Mouse (Mus musculus) ES-Bruce4 (cell line): ENCODE data around the gene Hist1h2ac. TPM values are rescaled to one million over a fixed set of nuclear protein-coding genes. Genes with fewer than 3 reads are reported as not detected.
A peak's percentile ranks its signal among the peaks of the same experiment; 100 is the strongest.

Experiments
- H3K27ac ChIP-seq: 2 replicates; pipeline ENCODE4 v1.5.1; 2012; ENCODE audit warnings: low read length, inconsistent platforms; ENCODE audit not compliant: insufficient read depth
- H3K27me3 ChIP-seq: 2 replicates; pipeline ENCODE4 v1.6.1; 2012; ENCODE audit warnings: mild to moderate bottlenecking, low read length, inconsistent platforms; ENCODE audit not compliant: control insufficient read depth, poor library complexity, insufficient read depth, severe bottlenecking
- H3K36me3 ChIP-seq: 2 replicates; pipeline ENCODE4 v1.6.1; 2012; ENCODE audit warnings: inconsistent platforms, mild to moderate bottlenecking, low read length, moderate library complexity; ENCODE audit not compliant: control insufficient read depth, poor library complexity, insufficient read depth, severe bottlenecking
- H3K4me1 ChIP-seq: one replicate; pipeline ENCODE4 v1.8.1; 2011; ENCODE audit warnings: low read length; ENCODE audit not compliant: control insufficient read depth, insufficient read depth
- H3K4me3 ChIP-seq: 2 replicates; pipeline ENCODE4 v1.5.1; 2011; ENCODE audit warnings: low read depth, mild to moderate bottlenecking, low read length
- H3K9ac ChIP-seq: 2 replicates; pipeline ENCODE4 v1.6.1; 2012; ENCODE audit warnings: low read depth, mild to moderate bottlenecking, inconsistent platforms; ENCODE audit not compliant: poor library complexity, severe bottlenecking
- H3K9me3 ChIP-seq: replicated peaks from 2 replicates; pipeline ENCODE4 v1.6.1; 2012; ENCODE audit warnings: mild to moderate bottlenecking, low read length, inconsistent platforms; ENCODE audit not compliant: control insufficient read depth, poor library complexity, insufficient read depth, severe bottlenecking
- CTCF ChIP-seq: IDR thresholded peaks from one replicate; pipeline ENCODE4 v1.8.1; 2011; ENCODE audit warnings: low read depth, low read length
- EP300 ChIP-seq: IDR thresholded peaks from 2 replicates; pipeline ENCODE4 v1.6.1; 2011; ENCODE audit warnings: low read depth, low read length; ENCODE audit not compliant: insufficient read depth
- POLR2A ChIP-seq: IDR thresholded peaks from one replicate; pipeline ENCODE4 v1.8.1; 2011; ENCODE audit warnings: low read length; ENCODE audit not compliant: insufficient read depth
- polyA plus RNA-seq: library from polyadenylated mRNA; stranded (reverse); fragments of >200 nt; gene quantifications from 2 replicates; pipeline ENCODE4 v1.2.4, GENCODE M21; 2011; ENCODE audit warnings: low read depth; ENCODE audit not compliant: missing spikeins, insufficient read depth, insufficient read length

Gene Hist1h2ac
- polyA plus RNA-seq, 1 experiment: 0.37 TPM

DNA sequence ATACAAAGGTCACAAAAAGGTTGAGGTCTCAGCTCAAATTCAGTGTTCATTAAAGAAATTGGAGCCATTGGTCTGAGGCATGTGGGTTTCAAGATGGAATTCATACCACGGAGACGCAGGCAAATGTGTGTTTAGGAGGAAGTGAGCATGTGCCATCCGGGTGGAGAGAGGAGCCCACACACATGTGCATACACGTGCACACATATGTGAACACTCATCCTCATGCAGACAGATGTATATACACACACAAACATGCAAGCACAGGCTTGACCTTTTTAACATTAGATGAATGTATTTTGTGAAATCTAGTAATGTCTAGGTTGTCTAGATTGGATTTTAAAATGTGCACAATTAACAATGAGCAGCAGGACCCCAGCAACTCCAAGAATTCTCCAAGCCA is 18.5 kb upstream of the Hist1h2ac start:
- no peak for TF ChIP-seq CTCF
- no peak for TF ChIP-seq POLR2A

GRCm38 (mm10) chr13:23700786-23701520 is 17.2 kb upstream of the Hist1h2ac start:
- no peaks in the 10 kb centered on the region for H3K9me3 ChIP-seq
- no peak for TF ChIP-seq EP300
- peak; percentile 47 for TF ChIP-seq CTCF
- H3K27ac ChIP-seq: no peak overlapping the region
- no peak overlapping the region for H3K4me3 ChIP-seq
- H3K27me3 ChIP-seq: no peaks in the 10 kb centered on the region
- H3K9ac ChIP-seq: no peak overlapping the region
- no peaks in the 10 kb centered on the region for H3K4me1 ChIP-seq
- H3K36me3 ChIP-seq: no peaks in the 10 kb centered on the region

More for the DNA sequence above, 18.5 kb upstream of the Hist1h2ac start:
- Histone ChIP-seq H3K36me3 (no peaks in the 10 kb centered on the region), H3K4me3 (no peak overlapping the region), H3K4me1 (no peaks in the 10 kb centered on the region), H3K9me3 (no peaks in the 10 kb centered on the region), H3K9ac (no peak overlapping the region), H3K27ac (no peak overlapping the region), H3K27me3 (no peaks in the 10 kb centered on the region)

DNA sequence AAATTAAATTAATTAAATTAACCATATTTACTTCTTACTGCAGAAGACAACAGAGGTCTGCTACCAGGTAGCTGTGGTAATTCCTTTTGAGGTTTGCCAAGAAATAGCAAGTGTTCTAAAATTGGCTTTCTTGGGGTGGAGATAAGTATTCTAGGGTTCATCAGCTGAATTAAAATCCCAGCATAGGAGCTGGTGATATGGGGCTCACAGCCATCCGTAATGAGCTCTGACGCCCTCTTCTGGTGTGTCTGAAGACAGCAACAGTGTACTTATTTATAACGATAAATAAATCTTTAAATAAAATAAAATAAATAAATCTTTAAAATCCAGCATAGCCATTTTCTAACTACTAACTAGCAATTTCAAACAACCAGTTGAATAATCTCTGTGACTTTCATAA is 16.0 kb upstream of the Hist1h2ac start:
- no peak overlapping the region for H3K4me3 ChIP-seq
- H3K9ac ChIP-seq: no peak overlapping the region
- H3K27ac ChIP-seq: no peak overlapping the region
- H3K36me3 ChIP-seq: no peaks in the 10 kb centered on the region
- no peaks in the 10 kb centered on the region for H3K9me3 ChIP-seq
- H3K4me1 ChIP-seq: no peaks in the 10 kb centered on the region
- TF ChIP-seq CTCF (no peak), EP300 (no peak), POLR2A (no peak)
- no peaks in the 10 kb centered on the region for H3K27me3 ChIP-seq

DNA sequence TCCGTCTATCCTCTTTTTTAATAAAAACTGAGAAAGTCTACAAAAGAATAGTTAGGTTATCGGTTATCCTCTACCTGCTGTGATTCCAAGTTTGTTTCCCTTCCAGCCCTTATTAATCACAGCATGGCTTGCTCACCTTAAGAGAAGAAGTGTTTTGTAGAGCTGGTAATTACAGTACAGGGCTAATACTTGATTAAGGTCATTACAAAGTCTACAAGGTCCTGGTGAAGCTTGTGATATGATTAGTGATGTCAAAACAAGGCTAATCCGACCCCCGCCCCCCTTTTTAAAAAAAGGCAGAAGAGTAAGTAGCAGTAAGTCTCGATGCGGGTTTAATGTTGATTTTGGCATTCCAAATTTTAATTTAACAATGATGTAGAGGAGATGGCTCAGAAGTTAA is 15.2 kb upstream of the Hist1h2ac start:
- peak overlapping the region; percentile 40 for H3K9ac ChIP-seq
- no peak for TF ChIP-seq EP300
- TF ChIP-seq CTCF: no peak
- no peak for TF ChIP-seq POLR2A
- no peaks in the 10 kb centered on the region for H3K36me3 ChIP-seq
- no peaks in the 10 kb centered on the region for H3K27me3 ChIP-seq
- no peaks in the 10 kb centered on the region for H3K4me1 ChIP-seq
- no peak overlapping the region for H3K4me3 ChIP-seq
- no peak overlapping the region for H3K27ac ChIP-seq
- no peaks in the 10 kb centered on the region for H3K9me3 ChIP-seq

DNA sequence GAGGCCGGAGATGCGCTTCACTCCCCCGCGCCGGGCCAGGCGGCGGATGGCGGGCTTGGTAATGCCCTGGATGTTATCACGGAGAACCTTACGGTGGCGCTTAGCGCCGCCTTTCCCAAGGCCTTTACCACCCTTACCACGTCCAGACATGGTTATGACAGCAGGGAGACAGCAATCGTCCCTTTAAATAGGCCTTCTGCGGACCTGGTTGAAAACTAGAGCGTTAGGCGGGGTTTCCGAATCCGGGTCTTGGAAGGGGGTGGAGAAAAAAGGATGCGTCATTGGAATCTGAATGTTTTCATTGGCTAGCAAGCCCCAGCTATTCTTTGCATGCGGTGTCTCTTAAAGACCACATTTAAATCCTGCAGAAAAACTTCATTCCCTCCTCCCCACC is 14.5 kb upstream of the Hist1h2ac start, which contains the start of gene Hist1h4c:
TSS of gene Hist1h4c (minus strand) at position 155 of the 394 bp plus-strand sequence.
- peak within 1 kb of the TSS; percentile 59 for H3K27ac ChIP-seq
- no peaks in the 10 kb centered on the region for H3K9me3 ChIP-seq
- peak within 1 kb of the TSS; percentile 66 for H3K4me3 ChIP-seq
- no peaks in the 10 kb centered on the region for H3K4me1 ChIP-seq
- no peaks in the 10 kb centered on the region for H3K27me3 ChIP-seq
- no peak for TF ChIP-seq CTCF
- TF ChIP-seq POLR2A: peak; percentile 100
- 0 out of 2 replicates have a peak, but pooled peaks have one; percentile 54 for TF ChIP-seq EP300
- H3K36me3 ChIP-seq: no peaks in the 10 kb centered on the region
- peak within 1 kb of the TSS; percentile 72 for H3K9ac ChIP-seq

GRCm38 (mm10) chr13:23697491-23698299 is 13.9 kb upstream of the Hist1h2ac start:
- TF ChIP-seq EP300: no peak
- peak; percentile 38 for TF ChIP-seq CTCF
- TF ChIP-seq POLR2A: no peak
- no peaks in the 10 kb centered on the region for H3K36me3 ChIP-seq
- peak overlapping the region; percentile 66 for H3K4me3 ChIP-seq
- peak overlapping the region; percentile 72 for H3K9ac ChIP-seq
- H3K9me3 ChIP-seq: no peaks in the 10 kb centered on the region
- H3K4me1 ChIP-seq: no peaks in the 10 kb centered on the region
- no peaks in the 10 kb centered on the region for H3K27me3 ChIP-seq
- peak overlapping the region; percentile 59 for H3K27ac ChIP-seq
